Comparison of ENCODE assay signal across 25 mouse cellular contexts in the genomic region with DNA sequence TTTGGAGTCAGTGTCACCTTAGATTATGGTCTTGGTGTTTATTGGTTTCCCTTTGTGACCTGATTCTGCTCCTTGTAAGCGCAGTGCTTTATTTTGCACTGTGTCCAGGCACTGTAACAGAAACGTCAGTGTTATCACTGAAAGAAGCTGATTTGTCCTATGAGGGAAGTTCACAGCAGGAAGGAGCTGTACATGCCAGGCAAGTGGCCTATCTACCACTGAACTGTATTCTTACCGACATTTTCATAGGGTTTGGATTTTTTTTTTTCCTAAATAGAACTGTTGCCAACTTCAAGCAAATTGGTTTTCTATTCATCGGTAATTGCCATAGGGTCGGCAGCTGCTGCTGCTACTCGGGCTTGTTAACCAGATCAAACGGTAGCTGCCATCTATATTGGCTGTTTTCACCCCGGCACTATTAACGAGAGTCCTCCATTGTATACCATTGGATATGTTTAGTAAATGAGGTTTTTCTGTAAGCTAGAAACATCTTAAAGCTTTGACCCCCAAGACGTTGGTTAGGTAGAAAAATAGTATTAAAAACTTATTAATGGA.
DNase-seq lines count a peak whose midpoint lies in the region; ATAC-seq lines count a peak whose summit lies in the region.
"Had no signal": no experiment of that assay in that cellular context is flagged by ENCODE, and none has a peak within 500 bp of the region (broad histone marks: within the 10 kb centered on the region; RNA-seq: fewer than 3 reads in every experiment).

No protein-coding gene starts in this region.

- H3K9ac ChIP-seq in forebrain, embryonic 13.5 days, result no peak overlapping the region
- no peak overlapping the region for H3K9ac ChIP-seq in limb, embryonic 12.5 days (replicated peaks)
- H3K9ac ChIP-seq in hindbrain, embryonic 11.5 days (ENCODE audit: low read depth, low read length), result no peak overlapping the region
- H3K9ac ChIP-seq: heart, embryonic 12.5 days; heart, embryonic 15.5 days; hindbrain, embryonic 15.5 days had no signal

- WGBS in forebrain, embryonic 13.5 days, result 23% methylated on average over 10 of the region's 10 CpGs
- WGBS in forebrain, embryonic 10.5 days, result 69% methylated on average over 10 of the region's 10 CpGs
- WGBS in limb, embryonic 12.5 days, result 40% methylated on average over 10 of the region's 10 CpGs
- WGBS in limb, embryonic 10.5 days, result 80% methylated on average over 10 of the region's 10 CpGs
- 81% methylated on average over 10 of the region's 10 CpGs for WGBS in hindbrain, embryonic 11.5 days

- H3K27me3 ChIP-seq in forebrain, embryonic 13.5 days, result 0 out of 2 replicates have a peak, but pooled peaks cover 4% of the 10 kb centered on the region
- H3K27me3 ChIP-seq in forebrain, embryonic 10.5 days (ENCODE audit: poor library complexity, severe bottlenecking), result no peaks in the 10 kb centered on the region
- no peaks in the 10 kb centered on the region for H3K27me3 ChIP-seq in limb, embryonic 12.5 days
- H3K27me3 ChIP-seq in limb, embryonic 10.5 days (ENCODE audit: low read depth, poor library complexity, severe bottlenecking), result no peaks in the 10 kb centered on the region
- H3K27me3 ChIP-seq in hindbrain, embryonic 11.5 days (ENCODE audit: control insufficient read depth, insufficient read depth, low read length), result no peaks in the 10 kb centered on the region
- H3K27me3 ChIP-seq: CH12.LX; heart, embryonic 12.5 days; heart, embryonic 15.5 days; hindbrain, embryonic 15.5 days; Patski had no signal

- DNase-seq in forebrain, embryonic 10.5 days (ENCODE audit: extremely low spot score, low spot score), result no peak
- DNase-seq in limb, embryonic 10.5 days (ENCODE audit: low spot score), result no peak
- peak; percentile 17 for DNase-seq in retina, embryonic 14.5 days (ENCODE audit: low spot score)
- no peak for DNase-seq in hindbrain, embryonic 11.5 days (ENCODE audit: low spot score)
- DNase-seq: adrenal gland, postnatal 10 days; adrenal gland, postnatal 36 days; B cell, adult 2 months; cerebellum, adult 11-12 months; cerebellum, adult 8-10 months; cerebellum, postnatal 14 days; gastrocnemius, postnatal 25 days; heart, adult 18-20 months; heart, postnatal 10 days; heart, postnatal 36 days had no signal

- no peak overlapping the region; the same call in 1 of the 2 replicates for H3K4me2 ChIP-seq in forebrain, embryonic 13.5 days
- H3K4me2 ChIP-seq in limb, embryonic 12.5 days, result no peak overlapping the region
- H3K4me2 ChIP-seq in hindbrain, embryonic 11.5 days (replicated peaks; ENCODE audit: low read depth, low read length), result no peak overlapping the region
- H3K4me2 ChIP-seq: heart, embryonic 12.5 days; heart, embryonic 15.5 days; hindbrain, embryonic 15.5 days had no signal

- peaks cover 20% of the 10 kb centered on the region for H3K4me1 ChIP-seq in forebrain, embryonic 13.5 days
- H3K4me1 ChIP-seq in forebrain, embryonic 10.5 days, result 0 out of 2 replicates have a peak, but pooled peaks cover 3% of the 10 kb centered on the region
- 0 out of 2 replicates have a peak, but pooled peaks cover 3% of the 10 kb centered on the region for H3K4me1 ChIP-seq in limb, embryonic 12.5 days (replicated peaks)
- H3K4me1 ChIP-seq in limb, embryonic 10.5 days, result no peaks in the 10 kb centered on the region
- no peaks in the 10 kb centered on the region for H3K4me1 ChIP-seq in hindbrain, embryonic 11.5 days (replicated peaks; ENCODE audit: control insufficient read depth, insufficient read depth, low read length)
- H3K4me1 ChIP-seq: heart, embryonic 12.5 days; heart, embryonic 15.5 days; hindbrain, embryonic 10.5 days; hindbrain, embryonic 15.5 days had no signal

- H3K36me3 ChIP-seq in forebrain, embryonic 13.5 days (ENCODE audit: poor library complexity, severe bottlenecking), result no peaks in the 10 kb centered on the region
- peaks cover 4% of the 10 kb centered on the region for H3K36me3 ChIP-seq in forebrain, embryonic 10.5 days (replicated peaks)
- peaks cover 3% of the 10 kb centered on the region; the same call in 1 of the 2 replicates for H3K36me3 ChIP-seq in limb, embryonic 12.5 days
- H3K36me3 ChIP-seq in limb, embryonic 10.5 days, result peaks cover 5% of the 10 kb centered on the region
- H3K36me3 ChIP-seq in hindbrain, embryonic 11.5 days (ENCODE audit: control insufficient read depth, insufficient read depth, low read length), result no peaks in the 10 kb centered on the region
- H3K36me3 ChIP-seq: G1E; heart, embryonic 15.5 days; hindbrain, embryonic 15.5 days had no signal

- no peak overlapping the region for H3K4me3 ChIP-seq in forebrain, embryonic 13.5 days
- H3K4me3 ChIP-seq in forebrain, embryonic 10.5 days, result no peak overlapping the region
- no peak overlapping the region for H3K4me3 ChIP-seq in limb, embryonic 12.5 days (replicated peaks)
- no peak overlapping the region for H3K4me3 ChIP-seq in limb, embryonic 10.5 days
- H3K4me3 ChIP-seq in hindbrain, embryonic 11.5 days (ENCODE audit: low read depth, low read length), result no peak overlapping the region
- H3K4me3 ChIP-seq: heart, embryonic 12.5 days; heart, embryonic 15.5 days; hindbrain, embryonic 10.5 days; hindbrain, embryonic 15.5 days had no signal

- peak; percentile 82 for ATAC-seq in forebrain, embryonic 13.5 days
- no peak for ATAC-seq in limb, embryonic 12.5 days (ENCODE audit: insufficient number of reproducible peaks, insufficient read depth, low FRiP score, low TSS enrichment, low read depth)
- no peak for ATAC-seq in hindbrain, embryonic 11.5 days (ENCODE audit: low FRiP score)
- no peak for ATAC-seq in cerebellum, adult (ENCODE audit: insufficient number of reproducible peaks, low FRiP score, low TSS enrichment)
- ATAC-seq: intestine, postnatal 0 days; Patski had no signal

- no peak overlapping the region for H3K27ac ChIP-seq in forebrain, embryonic 13.5 days
- H3K27ac ChIP-seq in forebrain, embryonic 10.5 days, result no peak overlapping the region
- 0 out of 2 replicates have a peak overlapping the region, but pooled peaks have one; percentile 23 for H3K27ac ChIP-seq in limb, embryonic 12.5 days
- no peak overlapping the region for H3K27ac ChIP-seq in limb, embryonic 10.5 days
- no peak overlapping the region for H3K27ac ChIP-seq in hindbrain, embryonic 11.5 days (ENCODE audit: low read depth, low read length)
- H3K27ac ChIP-seq: heart, embryonic 15.5 days; hindbrain, embryonic 10.5 days; hindbrain, embryonic 15.5 days had no signal

- H3K9me3 ChIP-seq in forebrain, embryonic 13.5 days (replicated peaks), result no peaks in the 10 kb centered on the region
- no peaks in the 10 kb centered on the region for H3K9me3 ChIP-seq in forebrain, embryonic 10.5 days
- no peaks in the 10 kb centered on the region for H3K9me3 ChIP-seq in limb, embryonic 12.5 days
- no peaks in the 10 kb centered on the region for H3K9me3 ChIP-seq in limb, embryonic 10.5 days (replicated peaks)
- H3K9me3 ChIP-seq in hindbrain, embryonic 11.5 days (ENCODE audit: control insufficient read depth, low read length), result no peaks in the 10 kb centered on the region
- H3K9me3 ChIP-seq: heart, embryonic 12.5 days; heart, embryonic 15.5 days; hindbrain, embryonic 10.5 days; hindbrain, embryonic 15.5 days had no signal
